Mouse (Mus musculus): ENCODE data around the gene Rasgrf1.

- TF ChIP-seq MXI1 (IDR thresholded peaks at IDR 0.05; ENCODE audit: low read depth, low read length) (no peak), USF1 (IDR thresholded peaks at IDR 0.05; ENCODE audit: low read depth, low read length) (no peak), RAD21 (IDR thresholded peaks at IDR 0.05; ENCODE audit: low read depth, low read length) (no peak), CTCF (IDR thresholded peaks at IDR 0.05 in 2 of 3, conservative IDR thresholded peaks at IDR 0.05 in 1 of 3; ENCODE audit: control insufficient read depth in 1 of 3, insufficient read depth in 1 of 3, low read depth in 2 of 3, low read length in 3 of 3, poor library complexity in 1 of 3, severe bottlenecking in 1 of 3) (no peak), MAZ (IDR thresholded peaks at IDR 0.05; ENCODE audit: low read depth, low read length) (no peak), ETS1 (IDR thresholded peaks at IDR 0.05; ENCODE audit: low read depth, low read length) (no peak), KAT2A (conservative IDR thresholded peaks at IDR 0.05; ENCODE audit: low read depth, low read length) (no peak), TAL1 (IDR thresholded peaks at IDR 0.05; ENCODE audit: low read length) (no peak), POLR2A (IDR thresholded peaks at IDR 0.05; ENCODE audit: control insufficient read depth in 1 of 2, insufficient read depth in 1 of 2, low read depth in 1 of 2, low read length in 2 of 2, poor library complexity in 1 of 2) (no peak), EP300 (IDR thresholded peaks at IDR 0.05; ENCODE audit: low read depth in 1 of 2, low read length in 2 of 2) (no peak), NELFE (IDR thresholded peaks at IDR 0.05; ENCODE audit: low read depth, low read length) (no peak), CHD2 (IDR thresholded peaks at IDR 0.05; ENCODE audit: low read length) (no peak), JUND (IDR thresholded peaks at IDR 0.05; ENCODE audit: low read depth, low read length) (no peak), ZNF384 (IDR thresholded peaks at IDR 0.05; ENCODE audit: low read depth, low read length) (no peak)
Observed at GRCm38 (mm10) chr9:89909131-89910010, at the start of gene Rasgrf1.
